Mouse (Mus musculus): ENCODE measurements at regions not wholly inside any gene's neighbourhood (a gene's known extent, or its start where the extent isn't known, plus 50 kb on each side); places are given as distances from the start of the nearest gene placed in this dataset.

- DNase-seq (ENCODE audit: low spot score) = no peak
Observed at GRCm38 (mm10) chr11:40624126-40624778, 70.8 kb downstream of the Mat2b start.

- no peak for DNase-seq (ENCODE audit: low spot score)
Observed at GRCm38 (mm10) chr11:40620036-40620435, 75.0 kb downstream of the Mat2b start.

DNA sequence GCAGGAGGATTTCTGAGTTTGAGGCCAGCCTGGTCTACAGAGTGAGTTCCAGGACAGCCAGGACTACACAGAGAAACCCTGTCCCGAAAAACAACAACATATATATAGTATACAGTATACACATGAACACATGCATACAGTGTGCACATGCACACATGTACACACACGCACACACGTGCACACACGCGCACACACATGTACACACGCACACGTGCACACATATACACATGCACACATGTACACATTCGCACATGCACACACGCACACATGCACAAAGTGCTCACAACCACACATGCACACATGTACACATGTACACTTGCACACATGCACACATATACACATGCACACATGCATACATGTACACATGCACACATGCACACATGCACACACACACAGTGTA is 92.0 kb downstream of the Mat2b start:
- DNase-seq (ENCODE audit: low spot score) = no peak

GRCm38 (mm10) chr11:40601572-40601909 is 93.5 kb downstream of the Mat2b start:
- no peak for DNase-seq (ENCODE audit: low spot score)

DNA sequence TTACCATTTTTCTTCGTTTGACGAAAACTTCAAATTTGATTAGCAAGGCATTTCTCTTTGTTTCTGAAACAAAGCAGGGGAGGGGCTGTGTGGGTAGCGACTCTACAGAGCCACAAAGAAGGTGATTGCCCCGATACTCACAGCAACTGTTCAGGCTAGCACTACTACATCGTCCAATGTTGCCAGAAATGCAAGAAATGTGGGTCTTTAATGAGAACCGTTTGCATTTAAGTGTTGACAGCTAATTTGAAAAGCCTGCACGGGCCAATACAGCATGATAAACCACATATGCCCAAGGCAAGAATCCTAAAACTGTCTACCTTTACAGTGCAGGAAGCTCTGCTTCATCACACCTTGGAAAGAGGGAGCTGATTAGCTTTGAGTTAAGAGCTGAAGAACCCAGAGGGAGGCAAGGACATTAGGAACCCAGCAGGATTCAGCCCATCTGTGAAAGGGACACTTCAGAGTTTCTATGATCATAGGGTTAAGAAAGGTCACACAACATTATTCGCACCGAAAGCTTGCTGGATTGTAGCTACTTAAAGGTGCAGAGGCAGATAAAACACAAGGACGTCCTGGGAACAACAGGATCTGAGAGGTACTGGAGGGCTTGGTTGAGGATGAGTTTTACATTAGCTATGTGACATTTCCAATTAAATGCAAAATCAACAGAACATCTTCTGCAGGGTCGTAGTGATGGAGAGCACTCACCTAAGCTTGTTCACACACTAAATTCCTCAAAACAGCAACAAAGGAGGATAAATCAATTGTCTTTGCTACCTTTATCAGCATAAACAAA is 94.0 kb downstream of the Mat2b start:
- no peak for DNase-seq (ENCODE audit: low spot score)

- DNase-seq (ENCODE audit: low spot score) = peak; percentile 24
Observed at GRCm38 (mm10) chr11:40599956-40600772, 94.8 kb downstream of the Mat2b start.

GRCm38 (mm10) chr11:40596347-40596746 is 98.7 kb downstream of the Mat2b start:
- no peak for DNase-seq (ENCODE audit: low spot score)

DNA sequence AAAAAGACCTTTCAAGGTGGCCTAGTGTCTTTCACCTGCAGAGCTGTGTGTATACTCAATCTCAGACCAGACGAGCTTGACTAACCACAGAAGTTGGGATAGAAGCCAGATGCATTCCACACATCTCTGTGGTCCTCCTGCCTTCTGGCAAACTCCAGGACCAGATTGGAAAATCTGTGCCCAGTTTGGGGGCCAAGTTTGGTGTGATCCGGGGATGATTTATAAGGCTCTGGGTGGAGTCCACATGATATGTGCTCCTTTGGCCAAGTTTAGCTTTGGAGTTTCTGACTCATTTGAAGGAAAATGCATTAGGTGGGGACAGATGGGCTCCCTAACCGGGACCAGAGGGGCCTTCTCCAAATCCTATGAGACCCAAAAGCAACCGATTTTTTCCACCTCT is 102.9 kb downstream of the Mat2b start:
- no peak for DNase-seq (ENCODE audit: low spot score)

DNA sequence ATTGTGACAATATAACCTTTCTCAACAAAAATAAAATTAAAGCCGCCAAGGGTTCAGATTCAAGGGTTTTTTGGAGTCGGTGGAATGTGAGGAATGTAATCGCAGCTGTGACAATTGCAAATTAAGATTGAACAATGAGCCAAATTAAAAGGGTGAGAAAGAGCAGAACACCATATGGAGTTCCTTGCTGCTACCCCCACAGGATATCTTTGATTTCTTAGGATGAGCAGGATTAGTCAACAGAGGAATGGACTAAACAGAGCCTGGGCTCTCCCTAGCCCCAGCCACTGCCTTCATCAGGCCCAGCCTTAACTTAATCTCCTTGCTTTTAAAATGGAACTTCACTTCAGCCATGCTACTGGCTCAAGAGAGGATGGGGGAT is 121.3 kb downstream of the Mat2b start:
- no peak for DNase-seq (ENCODE audit: low spot score)

- no peak for DNase-seq (ENCODE audit: low spot score)
Observed at GRCm38 (mm10) chr11:40572953-40573757, 121.8 kb downstream of the Mat2b start.

- no peak for DNase-seq (ENCODE audit: low spot score)
Observed at GRCm38 (mm10) chr11:40562866-40563265, 132.1 kb downstream of the Mat2b start.

DNA sequence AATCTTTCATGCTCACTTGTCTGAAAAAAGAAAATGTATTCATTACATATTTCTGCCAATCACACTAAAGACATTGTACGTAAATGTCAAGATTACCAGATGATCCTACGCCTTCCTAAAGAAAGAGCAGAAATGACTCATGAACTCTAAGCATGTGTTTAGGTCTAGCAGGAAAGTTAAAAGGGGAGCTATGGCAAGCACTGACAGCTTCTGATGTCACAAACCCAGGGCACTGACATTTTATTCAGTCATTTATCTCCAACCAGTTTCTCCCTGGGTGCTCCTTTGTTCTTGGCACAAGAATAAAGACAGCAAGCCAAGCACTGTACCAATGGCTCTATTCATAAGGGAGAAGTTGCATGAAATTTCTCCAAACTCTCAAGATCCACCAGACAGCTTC is 133.0 kb downstream of the Mat2b start:
- DNase-seq (ENCODE audit: low spot score) = no peak

GRCm38 (mm10) chr11:40561400-40561799 is 133.6 kb downstream of the Mat2b start:
- no peak for DNase-seq (ENCODE audit: low spot score)

DNA sequence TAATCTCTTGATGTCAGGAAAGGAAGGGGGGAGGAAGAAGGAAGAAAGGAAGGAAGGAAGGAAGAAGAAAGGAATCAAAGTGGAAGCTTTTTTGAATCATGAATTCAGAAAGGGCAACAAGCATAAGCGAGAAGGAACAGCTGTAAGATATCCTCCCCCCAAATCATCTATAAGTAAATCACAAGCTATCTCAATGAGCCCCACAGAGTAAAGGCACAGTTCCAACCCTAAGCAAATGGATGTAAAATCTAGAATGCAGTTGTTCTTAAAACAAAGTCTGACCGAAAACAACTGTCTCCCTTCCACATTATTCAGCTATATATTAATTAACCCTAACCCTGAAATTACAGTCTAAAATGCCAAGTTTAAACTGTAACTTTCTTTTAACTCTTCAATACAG is 136.5 kb downstream of the Mat2b start:
- no peak for DNase-seq (ENCODE audit: low spot score)

- no peak for DNase-seq (ENCODE audit: low spot score)
Observed at GRCm38 (mm10) chr11:40554867-40555794, 139.9 kb downstream of the Mat2b start.

- no peak for DNase-seq (ENCODE audit: low spot score)
Observed at GRCm38 (mm10) chr11:40552054-40552453, 142.9 kb downstream of the Mat2b start.

- no peak for DNase-seq (ENCODE audit: low spot score)
Observed at GRCm38 (mm10) chr11:40546596-40546995, 148.4 kb downstream of the Mat2b start.

DNA sequence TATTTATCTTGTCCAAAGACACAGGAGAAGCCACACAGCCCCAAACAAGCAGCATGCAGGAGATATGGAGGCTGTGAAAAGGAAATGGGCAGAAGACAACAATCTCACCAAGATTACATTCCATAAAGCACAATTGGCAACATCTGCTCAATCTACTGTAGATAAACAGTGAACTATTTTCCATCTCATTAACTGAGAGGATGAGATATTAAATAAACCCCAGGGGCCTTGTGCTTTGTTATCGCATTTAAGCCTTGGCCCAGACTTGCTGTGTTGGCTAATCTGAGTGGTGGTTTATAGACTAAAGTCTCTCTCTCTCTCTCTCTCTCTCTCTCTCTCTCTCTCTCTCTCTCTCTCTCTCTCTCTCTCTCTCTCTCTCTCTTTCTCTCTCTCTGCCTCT is 149.5 kb downstream of the Mat2b start:
- DNase-seq (ENCODE audit: low spot score) = no peak

GRCm38 (mm10) chr11:40540229-40540628 is 154.8 kb downstream of the Mat2b start:
- no peak for DNase-seq (ENCODE audit: low spot score)

DNA sequence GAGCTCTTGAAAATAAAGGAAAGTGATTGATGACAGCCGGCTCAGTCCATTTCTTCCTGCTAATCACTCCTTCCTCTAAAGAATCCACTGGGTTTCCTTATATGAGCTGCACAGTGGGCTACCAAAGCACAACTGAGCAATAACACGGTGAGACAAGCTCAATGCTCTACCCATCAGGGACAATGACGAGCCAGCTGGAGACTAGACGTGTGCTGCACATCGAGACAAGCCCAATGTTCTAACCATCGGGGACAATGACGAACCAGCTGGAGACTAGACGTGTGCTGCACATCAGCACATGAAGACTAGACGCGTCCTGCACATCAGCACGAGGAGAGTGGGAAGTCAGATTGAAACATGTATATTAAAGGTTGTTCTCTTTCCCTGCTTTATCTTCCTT is 155.2 kb downstream of the Mat2b start:
- no peak for DNase-seq (ENCODE audit: low spot score)

GRCm38 (mm10) chr11:40536236-40536765 is 158.7 kb downstream of the Mat2b start:
- DNase-seq (ENCODE audit: low spot score) = peak; percentile 14
